Mouse (Mus musculus) activated CD4-positive, CD25-positive, alpha-beta regulatory T cell, adult 4 months (primary cell): Measurements from ENCODE around the gene Ldlrad2. TPM values are rescaled to one million over a fixed set of nuclear protein-coding genes. Genes with fewer than 3 reads are reported as not detected.

Experiments used
- ATAC-seq: one replicate; pipeline ENCODE4 v1.8.0; 2017
- polyA plus RNA-seq, 2 experiments: library from polyadenylated mRNA; unstranded; fragments of 100-300 nt; shearing (Covaris generic); gene quantifications; one replicate each; pipeline ENCODE4 v1.2.1; 2017

Gene Ldlrad2
- polyA plus RNA-seq, 2 experiments from 2014 or later = not detected

DNA sequence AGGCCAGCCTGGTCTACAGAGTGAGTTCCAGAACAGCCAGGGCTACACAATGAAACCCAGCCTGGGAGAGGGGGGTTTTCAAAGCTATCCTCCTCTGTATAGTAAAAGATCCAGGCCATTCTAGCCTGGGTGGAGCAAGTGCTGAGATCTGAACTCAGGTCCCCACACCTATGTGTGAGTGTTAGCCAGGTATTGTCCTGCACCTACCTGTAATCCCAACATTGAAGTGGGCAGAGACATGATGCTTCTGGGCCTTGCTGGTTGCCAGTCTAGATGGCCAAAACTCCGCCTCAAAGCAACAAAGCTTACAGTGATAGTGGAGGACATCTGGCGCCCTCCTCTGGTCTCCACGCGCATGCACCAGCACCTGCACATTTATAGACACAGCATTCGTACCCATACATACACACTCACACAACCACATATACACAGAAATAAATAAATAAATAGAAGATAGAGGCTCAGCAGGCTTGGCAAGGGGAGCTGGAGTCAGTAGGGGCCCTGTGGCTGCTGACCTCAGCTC lies 28.3 kb downstream of the Ldlrad2 start:
- no peak for ATAC-seq

DNA sequence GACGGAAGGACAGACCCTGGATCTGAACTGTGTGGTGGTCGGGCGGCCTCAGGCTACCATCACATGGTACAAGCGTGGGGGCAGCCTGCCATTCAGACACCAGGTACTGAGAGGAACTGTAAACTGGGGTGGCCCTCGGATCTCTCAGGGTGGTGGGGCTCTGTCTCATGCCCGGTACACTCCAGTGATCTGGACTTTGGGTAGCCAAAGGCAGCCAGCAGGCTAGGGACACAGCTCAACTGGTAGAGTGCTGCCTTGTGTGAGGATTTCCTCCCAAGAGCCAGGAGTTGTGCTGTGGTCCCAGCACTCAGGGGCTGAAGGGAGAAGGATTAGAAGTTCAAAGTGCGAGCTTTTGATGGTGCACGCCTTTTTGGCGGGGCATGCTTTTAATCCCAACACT lies 28.8 kb downstream of the Ldlrad2 start:
- no peak for ATAC-seq

DNA sequence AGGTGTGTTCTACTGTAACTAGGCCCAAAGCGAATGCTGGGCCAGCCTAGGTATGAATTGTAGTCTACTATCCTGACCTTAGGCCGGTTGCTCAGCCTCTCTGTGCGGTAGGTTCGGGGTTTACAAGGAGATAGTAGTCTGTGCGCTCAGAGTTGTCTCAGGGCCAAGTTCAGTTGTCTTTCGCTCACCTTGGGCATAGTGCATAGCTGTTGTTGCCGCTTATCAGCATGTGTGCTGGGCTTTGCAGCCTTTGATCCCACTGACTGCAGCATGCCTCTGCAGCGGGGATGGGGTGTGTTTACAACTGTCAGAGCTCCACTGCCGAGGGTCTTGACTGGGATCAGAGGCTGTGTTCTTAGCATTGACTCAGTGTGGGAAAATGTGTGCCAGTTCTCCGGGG lies 31.4 kb downstream of the Ldlrad2 start:
- no peak for ATAC-seq

DNA sequence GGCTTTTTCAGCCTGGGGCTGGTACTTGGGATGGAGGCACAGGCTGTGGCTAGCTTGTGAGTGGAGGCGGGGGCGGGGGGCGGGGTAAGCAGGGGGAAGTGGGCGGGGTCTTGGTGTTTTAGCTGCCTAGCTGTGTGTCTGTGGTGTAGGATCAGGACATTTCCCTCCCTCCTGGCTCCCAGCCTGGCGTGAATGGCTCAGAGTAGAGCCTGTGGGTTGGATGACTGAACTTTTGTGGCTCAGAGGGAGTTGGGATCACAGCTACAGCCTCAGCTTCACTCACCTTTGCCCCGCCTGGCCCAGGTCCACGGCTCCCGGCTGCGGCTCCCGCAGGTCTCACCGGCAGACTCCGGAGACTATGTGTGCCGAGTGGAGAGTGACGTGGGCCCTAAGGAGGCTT lies 34.0 kb downstream of the Ldlrad2 start:
- no peak for ATAC-seq

DNA sequence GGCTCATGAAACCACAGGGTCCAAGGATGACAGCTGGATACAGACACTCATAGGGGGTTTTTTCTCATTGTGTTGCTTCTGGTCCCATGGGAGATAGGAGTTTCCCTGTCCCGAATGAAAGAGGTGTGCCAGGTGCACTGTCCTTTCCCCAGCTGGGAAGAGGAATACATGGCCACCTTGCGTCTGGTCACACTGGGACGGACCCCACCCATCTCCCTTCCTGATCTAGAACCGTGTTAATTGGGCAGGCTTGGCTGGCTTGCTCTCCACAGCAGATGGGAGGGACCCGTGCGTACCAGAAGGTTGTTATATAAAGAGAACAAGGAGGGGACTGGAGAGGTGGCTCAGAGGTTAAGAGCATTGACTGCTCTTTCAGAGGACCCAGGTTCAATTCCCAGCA lies 46.5 kb downstream of the Ldlrad2 start:
- ATAC-seq = no peak

DNA sequence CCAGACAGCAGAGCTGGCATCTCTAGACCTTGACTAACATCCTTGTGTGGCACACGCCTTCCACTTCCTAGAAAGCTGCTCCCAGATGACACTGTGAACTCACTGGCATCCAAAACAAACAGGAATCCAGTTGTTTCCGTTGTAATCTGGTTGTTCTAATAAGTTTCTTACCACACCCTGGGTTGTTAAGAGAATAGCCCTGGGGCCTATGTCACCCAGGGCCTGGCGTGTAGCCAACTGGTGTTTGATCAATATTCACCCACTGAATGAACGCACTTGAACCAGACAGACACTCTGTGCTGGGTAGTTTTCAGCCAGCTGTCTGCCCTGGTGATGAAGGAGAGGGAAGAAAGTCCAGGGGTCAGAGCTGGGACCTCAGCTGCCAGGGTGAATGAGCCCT lies 47.0 kb downstream of the Ldlrad2 start:
- ATAC-seq = no peak

DNA sequence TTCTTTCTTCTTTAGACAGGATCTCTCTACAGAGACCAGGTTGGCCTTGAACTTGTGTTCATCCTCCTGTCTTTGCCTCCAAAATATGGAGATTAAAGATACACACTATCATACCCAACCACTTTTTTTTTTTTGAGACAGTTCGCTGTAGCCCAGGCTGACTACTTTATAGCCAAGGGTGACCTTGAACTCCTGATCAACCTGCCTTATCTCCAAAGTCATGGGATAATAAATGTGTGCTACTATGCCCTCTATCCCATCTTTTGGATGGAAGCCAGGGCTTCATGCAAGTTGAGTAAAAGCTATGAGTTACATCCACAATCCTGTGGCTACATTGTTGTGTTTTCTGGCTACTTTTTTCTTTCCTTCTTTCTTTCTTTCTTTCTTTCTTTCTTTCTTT lies 48.9 kb downstream of the Ldlrad2 start:
- no peak for ATAC-seq

Other genes with a start within 250 kb of the Ldlrad2 start
- gene Cdc42, start 216.8 kb downstream of the Ldlrad2 start, polyA plus RNA-seq = 100 to 1,000 TPM; 726 to 745 TPM
- not detected for gene Cela3a, start 164.8 kb downstream of the Ldlrad2 start, polyA plus RNA-seq
- gene Cela3b, start 144.0 kb downstream of the Ldlrad2 start, polyA plus RNA-seq = not detected
- not detected for gene 1700013G24Rik, start 121.3 kb downstream of the Ldlrad2 start, polyA plus RNA-seq
- not detected for gene Hspg2, start 105.8 kb downstream of the Ldlrad2 start, polyA plus RNA-seq
- 10 to 100 TPM; 53.5 to 55.4 TPM for gene Usp48, start 19.2 kb upstream of the Ldlrad2 start, polyA plus RNA-seq
- gene Rap1gap, start 90.2 kb upstream of the Ldlrad2 start, polyA plus RNA-seq = under 1 TPM in 1 of 2 experiments, not detected in 1; 0.53 TPM
- gene Alpl, start 221.8 kb upstream of the Ldlrad2 start, polyA plus RNA-seq = 1 to 10 TPM in 1 of 2 experiments, under 1 TPM in 1; 0.54 to 1.1 TPM